Comparison of ENCODE assay signal across 10 mouse cellular contexts in the genomic region with DNA sequence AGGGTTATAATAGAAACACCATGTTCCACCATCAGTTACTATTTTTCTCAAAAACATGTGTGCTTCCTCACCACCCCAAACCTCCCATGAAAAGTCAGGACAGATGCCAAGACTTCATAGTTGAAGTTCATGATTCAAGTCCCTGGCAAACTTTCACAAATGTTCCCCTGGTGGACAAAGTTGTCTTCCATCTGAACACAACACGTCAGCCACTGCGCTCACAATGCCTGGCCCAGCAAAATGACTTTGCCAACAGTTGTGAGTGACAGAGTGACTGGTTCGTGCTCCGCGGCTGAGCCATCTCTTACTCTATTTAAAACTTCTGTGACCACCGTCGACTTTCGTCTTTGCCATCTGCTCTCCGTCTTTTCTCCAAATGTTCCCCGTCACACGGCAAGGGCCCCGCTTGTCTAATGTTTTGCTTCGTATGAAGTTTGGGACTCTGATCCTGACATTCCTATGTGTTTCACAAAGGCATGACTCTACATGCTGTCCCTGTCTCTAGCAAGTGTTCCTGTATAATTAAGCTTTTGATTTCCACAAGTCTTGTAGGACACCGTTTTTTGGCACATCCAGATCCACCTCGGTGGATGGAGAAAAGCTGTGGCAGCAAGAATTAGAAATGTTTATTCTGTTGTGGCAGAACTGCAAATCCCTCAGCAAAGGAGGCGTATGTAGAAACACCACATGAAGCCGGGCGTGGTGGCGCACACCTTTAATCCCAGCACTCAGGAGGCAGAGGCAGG.
DNase-seq lines count a peak whose midpoint lies in the region.
"Had no signal": no experiment of that assay in that cellular context is flagged by ENCODE, and none has a peak within 500 bp of the region (broad histone marks: within the 10 kb centered on the region; RNA-seq: fewer than 3 reads in every experiment).

No protein-coding gene starts in this region.

- intact Hi-C loops in heart, postnatal 14 days (cut with DNase I) = no loop called here
- intact Hi-C loops in left cerebral cortex, postnatal 10 days (cut with DNase I) = no loop called here

- DNase-seq in adrenal gland, postnatal 14 days = peak; percentile 17
- no peak for DNase-seq in adrenal gland, adult 8-10 months
- DNase-seq in kidney, postnatal 4 days = peak; percentile 46 to 60
- no peak for DNase-seq in kidney, adult 18-20 months
- peak; percentile 52 to 55 for DNase-seq in heart, postnatal 14 days
- DNase-seq in lung, postnatal 4 days = peak; percentile 65 to 83
- DNase-seq in thymus, postnatal 25 days = no peak
- DNase-seq in left cerebral cortex, postnatal 10 days (ENCODE audit: extremely low spot score in 1 of 2, low spot score in 2 of 2) = no peak
- DNase-seq: adrenal gland, postnatal 36 days; cerebellum, adult 9-11 months had no signal

Comparison
In these comparisons a context has a peak if more than half of its experiments do, and no peak if none do; other contexts are left out.
1. DNase-seq: peak in adrenal gland, postnatal 14 days (single experiment), kidney, postnatal 4 days (2 of 2), heart, postnatal 14 days (2 of 2) and lung, postnatal 4 days (2 of 2); none in adrenal gland, adult 8-10 months (single experiment), kidney, adult 18-20 months (single experiment), thymus, postnatal 25 days (single experiment) and left cerebral cortex, postnatal 10 days (0 of 2).